Mouse (Mus musculus): ENCODE results near the gene Suclg2. TPM values are rescaled to one million over a fixed set of nuclear protein-coding genes. Genes with fewer than 3 reads are reported as not detected.

Gene Suclg2
- polyA plus RNA-seq, 1 experiment from 2014 or later, result 67.6 TPM

- WGBS, result 98% methylated on average over 8 of the region's 8 CpGs
- Histone ChIP-seq H3K36me3 (ENCODE audit: control insufficient read depth, insufficient read depth, low read length) (no peaks in the 10 kb centered on the region), H3K9me3 (ENCODE audit: control insufficient read depth, low read length) (no peaks in the 10 kb centered on the region), H3K27ac (replicated peaks) (no peak overlapping the region), H3K9ac (ENCODE audit: low read length) (no peak overlapping the region), H3K4me2 (replicated peaks; ENCODE audit: low read depth) (no peak overlapping the region), H3K27me3 (ENCODE audit: control insufficient read depth, insufficient read depth, low read length) (no peaks in the 10 kb centered on the region), H3K4me3 (ENCODE audit: low read depth, low read length) (no peak overlapping the region), H3K4me1 (replicated peaks; ENCODE audit: control insufficient read depth, insufficient read depth) (no peaks in the 10 kb centered on the region)
- no peak for TF ChIP-seq EP300 (optimal IDR thresholded peaks at IDR 0.05)
- TF ChIP-seq CTCF (IDR thresholded peaks at IDR 0.05; ENCODE audit: low read depth), result no peak
- ATAC-seq (ENCODE audit: low FRiP score, low TSS enrichment) (no peak), DNase-seq (ENCODE audit: low spot score) (no peak)
Observed at GRCm38 (mm10) chr6:95657671-95658070, 60.9 kb downstream of the Suclg2 start.

DNA sequence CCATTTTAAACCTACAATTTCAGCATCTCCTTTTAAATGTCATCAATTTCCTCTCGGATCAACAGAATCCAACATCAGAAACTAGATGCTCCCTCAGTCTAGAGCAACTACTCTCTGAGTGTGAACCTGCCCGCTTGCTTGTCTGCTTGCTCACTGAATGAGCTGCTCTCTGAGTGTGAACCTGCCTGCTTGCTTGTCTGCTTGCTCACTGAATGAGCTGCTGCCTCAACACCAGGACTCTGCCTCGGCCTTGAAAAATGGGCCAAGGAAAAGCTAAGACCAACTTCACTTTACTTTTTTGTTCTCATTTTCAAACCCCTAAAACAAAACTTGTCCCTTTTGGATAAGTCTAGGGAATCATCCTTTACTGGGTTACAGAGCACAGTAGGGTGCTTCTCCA, 64.9 kb downstream of the Suclg2 start:
- no peak overlapping the region for H3K27ac ChIP-seq (replicated peaks)
- H3K4me1 ChIP-seq (replicated peaks; ENCODE audit: control insufficient read depth, insufficient read depth), result no peaks in the 10 kb centered on the region
- no peaks in the 10 kb centered on the region for H3K9me3 ChIP-seq (ENCODE audit: control insufficient read depth, low read length)
- H3K36me3 ChIP-seq (ENCODE audit: control insufficient read depth, insufficient read depth, low read length), result no peaks in the 10 kb centered on the region
- no peak for TF ChIP-seq CTCF (IDR thresholded peaks at IDR 0.05; ENCODE audit: low read depth)
- TF ChIP-seq EP300 (optimal IDR thresholded peaks at IDR 0.05), result no peak
- H3K9ac ChIP-seq (ENCODE audit: low read length), result no peak overlapping the region
- no peaks in the 10 kb centered on the region for H3K27me3 ChIP-seq (ENCODE audit: control insufficient read depth, insufficient read depth, low read length)
- H3K4me2 ChIP-seq (replicated peaks; ENCODE audit: low read depth), result no peak overlapping the region
- 92% methylated on average over 3 of the region's 3 CpGs for WGBS
- no peak overlapping the region for H3K4me3 ChIP-seq (ENCODE audit: low read depth, low read length)
- no peak for ATAC-seq (ENCODE audit: low FRiP score, low TSS enrichment)
- no peak for DNase-seq (ENCODE audit: low spot score)

DNA sequence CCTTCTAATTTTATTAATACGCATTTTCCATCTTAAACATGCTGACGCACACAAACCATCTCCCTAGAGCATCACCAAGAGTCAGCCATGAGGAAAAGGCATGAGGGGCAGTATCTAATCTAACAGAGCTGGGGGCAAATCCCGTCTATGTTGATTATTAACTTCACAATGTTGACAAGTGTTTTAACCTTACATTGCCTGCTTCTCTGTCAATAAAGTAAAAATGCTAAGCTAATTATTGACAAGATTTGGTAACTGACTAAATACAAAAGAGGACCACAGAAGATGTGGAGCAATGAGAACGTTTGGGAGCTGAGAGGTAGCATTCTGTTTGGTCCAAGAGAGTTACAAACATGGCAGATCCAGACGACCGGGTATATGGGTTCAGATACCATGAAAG, 65.8 kb downstream of the Suclg2 start:
- 75% methylated on average over 6 of the region's 6 CpGs for WGBS
- Histone ChIP-seq H3K4me1 (replicated peaks; ENCODE audit: control insufficient read depth, insufficient read depth) (no peaks in the 10 kb centered on the region), H3K4me2 (replicated peaks; ENCODE audit: low read depth) (no peak overlapping the region), H3K9me3 (ENCODE audit: control insufficient read depth, low read length) (no peaks in the 10 kb centered on the region), H3K9ac (ENCODE audit: low read length) (no peak overlapping the region), H3K27ac (replicated peaks) (no peak overlapping the region), H3K4me3 (ENCODE audit: low read depth, low read length) (no peak overlapping the region), H3K27me3 (ENCODE audit: control insufficient read depth, insufficient read depth, low read length) (no peaks in the 10 kb centered on the region), H3K36me3 (ENCODE audit: control insufficient read depth, insufficient read depth, low read length) (no peaks in the 10 kb centered on the region)
- no peak for ATAC-seq (ENCODE audit: low FRiP score, low TSS enrichment)
- TF ChIP-seq EP300 (optimal IDR thresholded peaks at IDR 0.05), result no peak
- TF ChIP-seq CTCF (IDR thresholded peaks at IDR 0.05; ENCODE audit: low read depth), result no peak
- no peak for DNase-seq (ENCODE audit: low spot score)

DNA sequence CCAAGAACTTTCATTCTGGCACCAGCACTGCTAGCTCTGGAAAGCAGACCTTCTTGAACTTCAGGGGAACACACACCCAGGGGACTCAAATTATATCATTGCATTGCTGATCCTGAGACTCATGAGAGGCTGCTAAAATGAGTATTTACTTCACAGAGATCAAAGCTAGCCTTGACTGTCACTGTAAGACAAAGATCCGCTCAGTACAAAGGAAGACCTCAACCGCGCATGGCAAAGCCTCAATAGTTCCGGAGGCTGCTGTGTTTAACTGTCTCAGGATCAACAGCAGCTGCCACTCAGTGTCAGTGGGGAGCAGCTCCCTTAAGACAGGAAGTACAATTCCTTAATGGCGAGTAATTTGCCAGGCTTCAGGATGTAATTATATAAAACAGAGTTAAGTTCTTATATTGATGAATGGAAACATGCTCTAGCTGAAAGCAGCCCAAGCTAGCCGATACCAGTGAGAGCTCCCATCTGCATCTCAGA, 67.2 kb downstream of the Suclg2 start:
- no peaks in the 10 kb centered on the region for H3K9me3 ChIP-seq (ENCODE audit: control insufficient read depth, low read length)
- no peaks in the 10 kb centered on the region for H3K4me1 ChIP-seq (replicated peaks; ENCODE audit: control insufficient read depth, insufficient read depth)
- H3K4me3 ChIP-seq (ENCODE audit: low read depth, low read length), result no peak overlapping the region
- TF ChIP-seq EP300 (optimal IDR thresholded peaks at IDR 0.05) (no peak), CTCF (IDR thresholded peaks at IDR 0.05; ENCODE audit: low read depth) (no peak)
- H3K27me3 ChIP-seq (ENCODE audit: control insufficient read depth, insufficient read depth, low read length), result no peaks in the 10 kb centered on the region
- 51% methylated on average over 6 of the region's 6 CpGs for WGBS
- ATAC-seq (ENCODE audit: low FRiP score, low TSS enrichment) (no peak), DNase-seq (ENCODE audit: low spot score) (no peak)
- no peaks in the 10 kb centered on the region for H3K36me3 ChIP-seq (ENCODE audit: control insufficient read depth, insufficient read depth, low read length)
- no peak overlapping the region for H3K4me2 ChIP-seq (replicated peaks; ENCODE audit: low read depth)
- H3K9ac ChIP-seq (ENCODE audit: low read length), result no peak overlapping the region
- no peak overlapping the region for H3K27ac ChIP-seq (replicated peaks)

GRCm38 (mm10) chr6:95650082-95650722, 68.4 kb downstream of the Suclg2 start:
- WGBS, result 49% methylated on average over 13 of the region's 13 CpGs
- Histone ChIP-seq H3K9ac (ENCODE audit: low read length) (no peak overlapping the region), H3K4me3 (ENCODE audit: low read depth, low read length) (no peak overlapping the region), H3K4me1 (replicated peaks; ENCODE audit: control insufficient read depth, insufficient read depth) (no peaks in the 10 kb centered on the region), H3K27me3 (ENCODE audit: control insufficient read depth, insufficient read depth, low read length) (no peaks in the 10 kb centered on the region), H3K36me3 (ENCODE audit: control insufficient read depth, insufficient read depth, low read length) (no peaks in the 10 kb centered on the region), H3K4me2 (replicated peaks; ENCODE audit: low read depth) (no peak overlapping the region), H3K27ac (replicated peaks) (no peak overlapping the region), H3K9me3 (ENCODE audit: control insufficient read depth, low read length) (no peaks in the 10 kb centered on the region)
- no peak for DNase-seq (ENCODE audit: low spot score)
- TF ChIP-seq CTCF (IDR thresholded peaks at IDR 0.05; ENCODE audit: low read depth) (no peak), EP300 (optimal IDR thresholded peaks at IDR 0.05) (no peak)
- ATAC-seq (ENCODE audit: low FRiP score, low TSS enrichment), result no peak

- H3K4me1 ChIP-seq (replicated peaks; ENCODE audit: control insufficient read depth, insufficient read depth), result no peaks in the 10 kb centered on the region
- H3K4me3 ChIP-seq (ENCODE audit: low read depth, low read length), result no peak overlapping the region
- TF ChIP-seq EP300 (optimal IDR thresholded peaks at IDR 0.05) (no peak), CTCF (IDR thresholded peaks at IDR 0.05; ENCODE audit: low read depth) (no peak)
- ATAC-seq (ENCODE audit: low FRiP score, low TSS enrichment) (no peak), DNase-seq (ENCODE audit: low spot score) (no peak)
- H3K4me2 ChIP-seq (replicated peaks; ENCODE audit: low read depth), result no peak overlapping the region
- H3K9ac ChIP-seq (ENCODE audit: low read length), result no peak overlapping the region
- 82% methylated on average over 10 of the region's 10 CpGs for WGBS
- H3K27ac ChIP-seq (replicated peaks), result no peak overlapping the region
- no peaks in the 10 kb centered on the region for H3K9me3 ChIP-seq (ENCODE audit: control insufficient read depth, low read length)
- no peaks in the 10 kb centered on the region for H3K36me3 ChIP-seq (ENCODE audit: control insufficient read depth, insufficient read depth, low read length)
- no peaks in the 10 kb centered on the region for H3K27me3 ChIP-seq (ENCODE audit: control insufficient read depth, insufficient read depth, low read length)
Observed at GRCm38 (mm10) chr6:95649123-95649663, 69.4 kb downstream of the Suclg2 start.
